Mouse (Mus musculus) thymus, postnatal 14 days (tissue): ENCODE results near the gene Galnt4.

ENCODE experiments used
- DNase-seq: peaks from one replicate; pipeline ENCODE4 v3.0.0; 2021

Galnt4 gene

DNA sequence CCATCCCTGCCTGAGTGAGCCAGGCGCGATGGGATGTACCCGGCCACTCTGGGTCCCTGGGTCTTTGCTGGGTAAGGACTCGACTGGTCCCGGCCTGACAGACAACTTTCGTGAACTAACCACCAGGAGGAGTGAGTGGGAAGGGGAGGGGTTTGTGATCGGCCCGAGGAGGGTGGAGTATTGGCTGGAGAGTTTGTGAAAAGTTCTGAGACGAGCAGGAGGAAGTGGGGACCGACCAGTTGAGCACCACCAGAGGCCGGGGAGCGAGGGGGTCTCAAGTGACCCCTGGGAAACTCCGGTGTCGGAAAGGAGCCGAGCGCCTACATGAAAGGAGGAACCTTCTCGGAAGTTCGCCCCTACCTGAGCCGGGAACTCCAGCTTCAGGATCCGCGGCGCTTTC, at the start of gene Galnt4:
Gene Galnt4, plus strand, starts transcription at position 196 of the 400 bp plus-strand sequence.
- DNase-seq: peak; percentile 88

- DNase-seq: no peak
These were observed 47.4 kb upstream of the Galnt4 start for GRCm38 (mm10) chr10:99060588-99060987.

DNA sequence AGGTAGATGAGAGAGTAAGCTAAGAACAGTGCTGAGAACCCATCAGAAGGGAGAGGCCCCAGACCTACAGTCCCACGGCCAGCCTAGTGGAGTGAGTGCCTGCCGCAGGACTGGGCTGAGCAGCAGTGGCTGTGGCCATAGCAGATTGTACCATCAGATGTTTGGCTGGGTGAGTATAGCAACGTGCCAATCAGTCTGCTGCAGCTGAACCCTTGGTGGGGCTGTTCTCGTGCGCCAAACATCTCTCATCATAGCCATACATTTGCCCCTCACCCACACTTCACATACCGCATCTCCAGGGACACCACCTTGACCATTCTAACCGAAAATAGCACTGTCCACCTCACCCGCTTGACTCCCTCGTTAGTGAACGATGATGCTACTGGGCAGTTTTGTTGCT, 46.5 kb upstream of the Galnt4 start:
- no peak for DNase-seq

- DNase-seq: no peak
These were observed 45.4 kb upstream of the Galnt4 start for GRCm38 (mm10) chr10:99062546-99062945.

DNA sequence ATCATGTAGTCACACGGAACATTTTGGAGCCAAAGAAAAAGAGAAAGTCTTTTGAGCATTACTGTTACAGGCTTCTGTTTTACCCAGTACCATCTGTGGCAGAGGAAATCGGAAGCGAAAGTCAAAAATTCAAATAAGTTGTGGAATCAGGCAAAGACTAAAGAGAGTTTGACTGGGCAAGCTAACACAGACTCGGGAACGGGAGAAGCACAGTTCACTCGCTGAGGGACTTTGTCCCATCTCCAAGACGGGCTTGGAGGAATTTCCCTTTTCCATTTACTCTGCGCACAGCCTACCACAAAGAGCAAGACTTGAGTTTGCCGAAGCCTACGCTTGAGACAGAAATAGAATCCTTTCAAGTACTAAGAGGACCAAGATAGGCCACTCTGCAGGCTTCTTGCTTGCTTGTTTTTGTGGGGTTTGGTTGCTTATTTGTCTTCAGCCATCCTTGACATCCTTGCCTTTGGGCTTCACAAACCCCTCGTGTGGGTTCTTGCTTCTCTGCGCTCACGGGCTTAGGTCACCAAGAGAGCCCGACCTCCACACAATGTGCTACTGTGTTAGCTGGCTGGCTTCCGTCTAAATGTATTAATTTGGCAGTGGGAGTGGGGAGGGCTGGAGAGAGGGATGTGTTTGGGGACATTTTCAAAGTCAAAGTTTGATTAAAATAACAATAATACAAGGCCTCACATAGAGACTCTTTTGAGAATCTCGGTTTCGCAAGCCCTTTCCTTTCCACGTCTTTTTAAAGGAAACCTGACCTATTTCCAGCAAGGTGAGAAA, 31.7 kb upstream of the Galnt4 start:
- no peak for DNase-seq

GRCm38 (mm10) chr10:99078621-99079020, 29.3 kb upstream of the Galnt4 start:
- DNase-seq: no peak

- DNase-seq: no peak
These were observed 26.4 kb upstream of the Galnt4 start for GRCm38 (mm10) chr10:99081569-99081990.

DNA sequence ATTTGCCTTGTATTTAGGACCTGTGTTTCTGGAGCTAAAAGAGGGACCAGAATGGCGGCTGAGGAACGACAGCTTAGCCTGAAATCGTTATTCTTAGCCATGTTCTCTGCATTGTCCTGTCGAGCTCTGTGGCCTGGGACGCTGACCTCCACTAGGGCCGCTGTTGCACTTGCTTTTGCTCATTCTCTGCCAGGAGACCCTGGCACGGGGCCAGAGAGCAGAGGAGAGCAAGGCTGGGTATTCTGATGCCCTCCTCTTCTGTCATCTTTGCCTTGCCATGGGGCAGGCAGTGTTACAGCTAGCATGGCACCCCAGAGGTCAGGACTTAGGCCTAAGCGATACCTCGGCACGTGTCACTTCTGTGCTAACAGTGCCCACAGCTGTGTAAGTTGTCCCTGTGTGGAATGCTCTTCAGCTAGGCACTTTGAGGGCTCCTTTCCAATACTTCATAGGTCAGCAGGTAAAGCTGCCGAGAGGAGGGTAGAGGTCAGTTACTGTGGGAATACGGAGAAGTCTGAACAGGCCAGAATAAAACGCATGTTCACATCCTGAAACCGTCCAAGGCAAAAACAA, 24.4 kb upstream of the Galnt4 start:
- peak; percentile 1 for DNase-seq

DNA sequence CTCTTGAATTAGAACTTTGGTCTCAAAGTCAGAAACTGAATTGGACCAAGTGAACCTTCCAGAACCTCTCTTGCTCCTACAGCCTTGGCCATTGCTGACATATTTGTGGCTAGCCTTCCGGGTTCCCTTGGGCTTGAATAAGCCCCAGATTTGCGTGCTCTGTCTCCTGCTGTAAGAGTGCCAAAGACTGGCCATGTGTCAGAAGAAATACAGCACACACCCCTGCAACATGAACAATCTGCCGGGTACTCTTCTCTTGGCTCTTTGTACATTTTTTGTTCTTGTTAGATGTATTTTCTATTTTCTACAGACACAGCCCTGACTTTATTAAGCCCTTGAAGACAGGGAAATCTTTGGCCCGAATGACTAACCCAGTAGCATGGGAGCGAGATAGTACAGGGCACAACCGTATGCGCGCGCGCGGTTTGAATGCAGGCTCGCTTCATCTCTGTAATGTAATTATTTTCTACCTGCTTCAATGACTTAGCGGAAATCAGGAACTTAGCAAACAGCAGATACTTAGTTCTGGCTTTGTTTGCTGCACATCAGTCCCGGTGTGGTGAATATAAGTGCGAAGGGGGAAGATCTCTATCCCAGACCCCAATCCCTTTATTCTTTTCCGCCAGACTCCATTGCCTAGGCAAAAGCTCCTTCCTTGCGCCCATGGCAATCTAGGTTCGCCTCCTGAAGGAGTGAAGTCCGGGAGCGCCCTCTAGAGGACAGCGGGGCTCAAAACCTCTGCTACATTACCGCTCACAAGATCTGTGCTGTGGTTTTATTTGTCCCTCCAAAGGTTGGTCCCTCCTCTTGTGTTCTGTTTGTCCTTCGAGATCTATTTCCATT, 23.3 kb upstream of the Galnt4 start:
- peak; percentile 85 for DNase-seq

DNA sequence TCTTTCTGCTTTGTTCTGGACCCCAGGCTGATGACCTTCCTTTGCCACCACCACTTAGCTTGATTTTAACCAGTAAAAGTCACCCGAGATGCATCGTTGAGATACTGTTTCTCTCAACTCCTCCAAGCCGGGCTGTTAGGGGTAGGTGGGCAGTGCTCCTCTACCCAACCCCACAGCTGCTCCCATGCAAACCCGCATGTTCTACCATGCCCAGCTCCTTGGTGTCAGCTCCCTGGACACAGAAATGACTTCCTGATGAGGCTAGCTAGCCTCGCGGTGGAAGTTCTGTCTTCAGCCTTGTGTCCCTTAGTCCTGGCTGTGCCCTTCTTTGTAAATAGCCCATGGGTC, 22.7 kb upstream of the Galnt4 start:
- DNase-seq: no peak

DNA sequence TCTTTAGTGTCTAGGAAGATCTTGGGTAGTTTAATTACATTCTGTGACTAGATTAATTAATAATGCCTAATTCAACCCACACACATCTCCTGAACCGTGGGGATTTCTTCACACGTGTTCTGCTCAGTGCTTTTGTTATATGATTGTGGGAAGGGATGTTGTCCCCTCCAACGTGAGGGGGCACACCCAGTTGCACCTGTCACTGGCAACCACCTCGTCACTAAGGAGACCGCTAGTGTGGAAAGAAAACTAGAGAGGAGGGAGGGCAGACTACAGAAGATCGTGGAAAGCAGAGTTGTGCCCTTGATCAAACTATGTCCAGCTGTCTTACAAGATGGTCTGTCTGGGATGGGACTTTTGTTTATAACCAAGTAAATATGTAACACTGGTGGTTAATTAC, 21.9 kb upstream of the Galnt4 start:
- DNase-seq: no peak

DNA sequence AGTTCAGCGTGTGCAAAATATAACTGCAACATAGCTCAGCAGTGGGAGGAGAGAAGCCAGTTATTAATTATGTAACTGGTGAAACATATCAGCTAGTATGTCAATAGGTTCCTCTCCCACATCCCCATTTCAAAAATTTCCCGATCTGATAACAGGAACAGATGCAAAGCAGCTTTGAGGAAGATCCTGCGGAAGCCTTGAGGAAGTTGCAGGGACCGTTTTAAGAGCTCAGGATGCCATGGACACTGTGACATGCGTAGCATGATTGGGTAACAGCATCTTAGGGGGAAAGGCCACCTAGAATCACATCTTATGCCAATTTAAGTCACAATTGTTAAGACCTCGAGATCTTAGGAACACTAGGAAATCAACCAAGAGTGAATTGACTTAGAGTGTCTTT, 18.1 kb upstream of the Galnt4 start:
- no peak for DNase-seq

GRCm38 (mm10) chr10:99093364-99093763, 14.6 kb upstream of the Galnt4 start:
- DNase-seq: no peak

DNA sequence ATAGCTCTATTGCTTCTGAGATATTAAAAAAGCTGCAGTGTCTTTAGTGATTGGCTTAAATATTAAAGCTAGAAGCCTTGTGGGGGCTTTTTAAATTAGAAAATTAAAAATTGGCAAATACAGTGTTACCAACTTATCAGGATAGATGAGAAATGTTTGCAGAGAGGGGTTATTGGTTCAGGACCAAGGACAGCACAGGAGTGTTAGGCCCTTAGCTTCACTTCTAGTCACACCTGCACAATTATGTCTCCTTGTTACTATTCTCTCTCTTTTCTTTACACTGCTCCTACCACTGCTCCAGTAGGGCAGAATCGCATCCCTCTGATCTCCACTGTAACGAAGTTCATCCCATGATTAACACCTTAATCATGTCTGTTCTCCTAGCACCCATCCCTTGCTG, 12.8 kb upstream of the Galnt4 start:
- DNase-seq: no peak

DNA sequence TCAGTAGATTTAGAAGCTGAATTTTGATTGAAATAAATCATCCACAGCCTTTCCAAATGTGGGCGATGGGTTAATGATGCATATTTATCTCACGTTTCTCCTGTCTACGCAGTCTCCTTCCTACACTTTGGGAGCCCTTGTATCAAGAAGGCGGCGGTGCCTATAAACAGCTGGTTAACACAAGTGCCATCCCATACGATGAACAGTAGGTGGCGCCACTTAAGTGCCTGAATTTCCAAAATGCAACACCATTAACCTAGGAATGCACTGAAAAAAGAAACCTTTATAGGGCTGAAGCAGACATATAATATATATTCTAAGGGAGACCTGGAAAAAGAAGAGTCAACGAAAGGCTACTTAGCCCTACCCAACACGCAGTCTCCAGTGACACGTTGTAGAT, 10.6 kb upstream of the Galnt4 start:
- DNase-seq: peak; percentile 75

DNA sequence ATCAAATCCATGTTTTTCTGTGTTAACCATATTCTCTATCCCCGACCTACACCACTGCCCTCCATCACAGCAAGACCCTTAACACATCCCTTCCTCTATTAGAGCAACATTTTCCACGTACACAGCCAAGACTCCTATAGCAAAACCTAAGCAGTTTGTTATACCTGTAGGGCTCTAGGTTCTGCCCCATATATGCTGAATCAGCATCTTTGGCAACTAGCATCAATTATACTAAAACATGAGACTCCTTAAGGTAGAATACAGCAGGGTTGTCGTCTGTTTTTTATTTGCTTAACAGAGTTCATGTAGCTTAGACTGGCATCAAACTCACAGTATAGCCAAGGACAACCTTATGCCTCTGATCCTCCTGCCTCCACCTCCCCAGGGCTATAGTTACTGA, 2.4 kb upstream of the Galnt4 start:
- no peak for DNase-seq

GRCm38 (mm10) chr10:99106311-99106702, 1.7 kb upstream of the Galnt4 start:
- no peak for DNase-seq

DNA sequence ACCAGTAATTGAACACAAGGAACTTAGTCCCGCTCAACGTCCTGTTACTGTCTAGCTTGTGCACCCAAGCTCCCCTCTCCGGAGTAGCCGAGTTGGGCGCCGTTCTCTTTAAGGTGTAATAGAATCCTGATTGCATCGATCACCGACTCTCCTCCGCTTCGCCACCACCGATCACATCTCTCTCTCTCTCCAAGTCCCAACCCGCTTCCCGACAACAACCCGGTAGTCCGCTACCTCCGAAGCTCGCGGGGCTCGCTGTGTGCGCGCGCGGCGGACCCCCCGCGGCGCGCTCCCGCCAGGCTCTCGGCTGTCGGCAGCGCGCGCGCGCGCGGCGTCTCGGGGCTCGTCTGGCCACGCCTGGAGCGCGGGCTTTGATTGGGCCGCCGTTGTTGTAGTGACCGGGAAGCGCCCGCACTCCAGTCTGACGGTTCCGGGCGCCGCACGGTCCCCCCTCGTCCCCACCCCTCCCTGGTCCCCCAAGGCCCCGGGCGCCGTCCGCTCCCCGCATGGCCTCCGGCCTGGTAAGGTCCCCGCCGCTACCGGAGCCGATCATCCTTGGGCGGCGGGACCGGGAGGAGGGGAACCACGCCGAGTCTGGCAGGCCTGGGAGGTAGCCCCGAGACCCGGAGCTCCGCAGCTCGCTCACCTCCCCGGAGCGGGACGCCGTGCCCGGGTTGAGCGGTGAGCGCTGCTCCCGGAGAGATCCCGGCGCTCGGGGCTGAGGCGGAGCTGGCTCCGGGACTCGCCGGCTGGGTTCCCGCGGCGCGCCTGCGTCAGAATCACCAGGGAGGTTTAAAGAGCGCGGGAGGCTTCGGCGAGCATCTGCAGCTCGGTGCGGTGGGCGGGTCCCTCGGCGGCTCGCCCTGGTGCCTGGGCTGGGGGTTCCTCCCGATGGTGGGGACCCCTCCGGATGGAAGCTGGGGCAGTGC, 992 bp upstream of the Galnt4 start, which contains the start of gene Poc1b:
Gene Poc1b, plus strand, starts transcription at position 334 of the 929 bp plus-strand sequence.
- DNase-seq: peak; percentile 90

GRCm38 (mm10) chr10:99108431-99108982, 548 bp downstream of the Galnt4 start:
- DNase-seq: peak; percentile 32

- DNase-seq: no peak
These were observed 5.6 kb downstream of the Galnt4 start for GRCm38 (mm10) chr10:99113533-99113932.

GRCm38 (mm10) chr10:99114295-99114694, 6.3 kb downstream of the Galnt4 start:
- DNase-seq: no peak
